Mouse (Mus musculus): ENCODE results near the gene Prr3. TPM values are rescaled to one million over a fixed set of nuclear protein-coding genes. Genes with fewer than 3 reads are reported as not detected.

The Prr3 gene
- total and polyA plus RNA-seq, 3 experiments = 11.4 to 49.4 (median 33.1) TPM

DNA sequence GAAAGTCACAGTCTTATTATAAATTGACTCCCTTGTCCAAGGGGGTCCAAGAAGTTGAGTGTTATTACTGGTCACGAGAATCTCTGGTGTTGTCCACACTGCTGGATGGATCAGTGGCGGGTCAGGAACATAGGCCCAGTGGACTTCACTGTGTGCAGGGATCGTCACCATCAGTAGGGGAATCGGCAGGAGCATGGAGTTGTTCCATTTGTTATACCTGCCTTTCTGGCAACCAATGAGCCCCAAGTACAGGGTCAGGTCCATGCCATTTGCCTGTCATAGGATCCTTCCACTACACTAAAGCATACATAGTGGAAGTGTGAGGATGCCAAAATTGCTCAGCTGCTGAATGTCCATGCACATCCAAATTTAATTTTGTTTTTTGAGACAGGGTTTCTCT, 47.4 kb downstream of the Prr3 start:
- Histone ChIP-seq H3K27me3 (ENCODE audit: insufficient read depth, low read length) (no peaks in the 10 kb centered on the region), H3K4me3 (ENCODE audit: low read depth, low read length) (no peak overlapping the region), H3K9me3 (replicated peaks) (no peaks in the 10 kb centered on the region), H3K4me1 (ENCODE audit: insufficient read depth, low read depth, low read length) (peaks cover 35% of the 10 kb centered on the region), H3K36me3 (replicated peaks) (peaks cover 41% of the 10 kb centered on the region)
- TF ChIP-seq CTCF (IDR thresholded peaks at IDR 0.05; ENCODE audit: low read depth, low read length) (no peak), GATA1 (IDR thresholded peaks at IDR 0.05; ENCODE audit: borderline replicate concordance, low read length) (no peak)
- DNase-seq (ENCODE audit: low spot score) (no peak), ATAC-seq (ENCODE audit: extremely low read depth, insufficient number of reproducible peaks, low FRiP score, poor library complexity, severe bottlenecking) (no peak)

- H3K4me3 ChIP-seq (ENCODE audit: low read depth, low read length) = no peak overlapping the region
- H3K9me3 ChIP-seq (replicated peaks) = no peaks in the 10 kb centered on the region
- DNase-seq (ENCODE audit: low spot score) (no peak), ATAC-seq (ENCODE audit: extremely low read depth, insufficient number of reproducible peaks, low FRiP score, poor library complexity, severe bottlenecking) (no peak)
- TF ChIP-seq POLR2AphosphoS5 (IDR thresholded peaks at IDR 0.05; ENCODE audit: insufficient replicate concordance, low read depth, low read length) = no peak
- no peak for TF ChIP-seq CTCF (IDR thresholded peaks at IDR 0.05; ENCODE audit: low read depth, low read length)
- no peak for TF ChIP-seq GATA2 (IDR thresholded peaks at IDR 0.05; ENCODE audit: borderline replicate concordance, low read depth, low read length)
- no peak for TF ChIP-seq TAL1 (conservative IDR thresholded peaks at IDR 0.05; ENCODE audit: low read depth, low read length)
- H3K27me3 ChIP-seq (ENCODE audit: insufficient read depth, low read length) = no peaks in the 10 kb centered on the region
- H3K36me3 ChIP-seq (replicated peaks) = peaks cover 56% of the 10 kb centered on the region
- peaks cover 52% of the 10 kb centered on the region for H3K4me1 ChIP-seq (ENCODE audit: insufficient read depth, low read depth, low read length)
Measured at GRCm38 (mm10) chr17:35930627-35931026, 49.4 kb downstream of the Prr3 start.

- Histone ChIP-seq H3K4me3 (ENCODE audit: low read depth, low read length) (no peak overlapping the region), H3K4me1 (ENCODE audit: insufficient read depth, low read depth, low read length) (peaks cover 63% of the 10 kb centered on the region), H3K27me3 (ENCODE audit: insufficient read depth, low read length) (no peaks in the 10 kb centered on the region), H3K9me3 (replicated peaks) (no peaks in the 10 kb centered on the region), H3K36me3 (replicated peaks) (peaks cover 66% of the 10 kb centered on the region)
- TF ChIP-seq POLR2AphosphoS5 (IDR thresholded peaks at IDR 0.05; ENCODE audit: insufficient replicate concordance, low read depth, low read length) = no peak
- TF ChIP-seq GATA2 (IDR thresholded peaks at IDR 0.05; ENCODE audit: borderline replicate concordance, low read depth, low read length) = no peak
- TF ChIP-seq CTCF (IDR thresholded peaks at IDR 0.05; ENCODE audit: low read depth, low read length) = no peak
- TF ChIP-seq GATA1 (IDR thresholded peaks at IDR 0.05; ENCODE audit: borderline replicate concordance, low read length) = no peak
- TF ChIP-seq TAL1 (conservative IDR thresholded peaks at IDR 0.05; ENCODE audit: low read depth, low read length) = no peak
- ATAC-seq (ENCODE audit: extremely low read depth, insufficient number of reproducible peaks, low FRiP score, poor library complexity, severe bottlenecking) (no peak), DNase-seq (ENCODE audit: low spot score) (no peak)
Measured at GRCm38 (mm10) chr17:35929534-35929933, 50.5 kb downstream of the Prr3 start.

- peak; percentile 92 for ATAC-seq (ENCODE audit: extremely low read depth, insufficient number of reproducible peaks, low FRiP score, poor library complexity, severe bottlenecking)
- no peak for TF ChIP-seq GATA1 (IDR thresholded peaks at IDR 0.05; ENCODE audit: borderline replicate concordance, low read length)
- TF ChIP-seq TAL1 (conservative IDR thresholded peaks at IDR 0.05; ENCODE audit: low read depth, low read length) = peak; percentile 90
- no peak for TF ChIP-seq CTCF (IDR thresholded peaks at IDR 0.05; ENCODE audit: low read depth, low read length)
- TF ChIP-seq POLR2AphosphoS5 (IDR thresholded peaks at IDR 0.05; ENCODE audit: insufficient replicate concordance, low read depth, low read length) = no peak
- no peak for TF ChIP-seq GATA2 (IDR thresholded peaks at IDR 0.05; ENCODE audit: borderline replicate concordance, low read depth, low read length)
Measured at GRCm38 (mm10) chr17:35927471-35927870, 52.6 kb downstream of the Prr3 start.

GRCm38 (mm10) chr17:35923281-35923680, 56.8 kb downstream of the Prr3 start:
- DNase-seq (ENCODE audit: low spot score) (no peak), ATAC-seq (ENCODE audit: extremely low read depth, insufficient number of reproducible peaks, low FRiP score, poor library complexity, severe bottlenecking) (no peak)
- Histone ChIP-seq H3K4me1 (ENCODE audit: insufficient read depth, low read depth, low read length) (peaks cover 88% of the 10 kb centered on the region), H3K27me3 (ENCODE audit: insufficient read depth, low read length) (no peaks in the 10 kb centered on the region), H3K9me3 (replicated peaks) (no peaks in the 10 kb centered on the region), H3K4me3 (ENCODE audit: low read depth, low read length) (no peak overlapping the region), H3K36me3 (replicated peaks) (peaks cover 70% of the 10 kb centered on the region)
- TF ChIP-seq GATA1 (IDR thresholded peaks at IDR 0.05; ENCODE audit: borderline replicate concordance, low read length) (no peak), POLR2AphosphoS5 (IDR thresholded peaks at IDR 0.05; ENCODE audit: insufficient replicate concordance, low read depth, low read length) (no peak), TAL1 (conservative IDR thresholded peaks at IDR 0.05; ENCODE audit: low read depth, low read length) (no peak), GATA2 (IDR thresholded peaks at IDR 0.05; ENCODE audit: borderline replicate concordance, low read depth, low read length) (no peak)

More at GRCm38 (mm10) chr17:35927471-35927870, 52.6 kb downstream of the Prr3 start:
- Histone ChIP-seq H3K36me3 (replicated peaks) (peaks cover 83% of the 10 kb centered on the region), H3K4me1 (ENCODE audit: insufficient read depth, low read depth, low read length) (peaks cover 81% of the 10 kb centered on the region), H3K27me3 (ENCODE audit: insufficient read depth, low read length) (no peaks in the 10 kb centered on the region), H3K9me3 (replicated peaks) (no peaks in the 10 kb centered on the region), H3K4me3 (ENCODE audit: low read depth, low read length) (no peak overlapping the region; the same call in 1 of the 2 replicates)
- DNase-seq (ENCODE audit: low spot score) = peak; percentile 64

DNA sequence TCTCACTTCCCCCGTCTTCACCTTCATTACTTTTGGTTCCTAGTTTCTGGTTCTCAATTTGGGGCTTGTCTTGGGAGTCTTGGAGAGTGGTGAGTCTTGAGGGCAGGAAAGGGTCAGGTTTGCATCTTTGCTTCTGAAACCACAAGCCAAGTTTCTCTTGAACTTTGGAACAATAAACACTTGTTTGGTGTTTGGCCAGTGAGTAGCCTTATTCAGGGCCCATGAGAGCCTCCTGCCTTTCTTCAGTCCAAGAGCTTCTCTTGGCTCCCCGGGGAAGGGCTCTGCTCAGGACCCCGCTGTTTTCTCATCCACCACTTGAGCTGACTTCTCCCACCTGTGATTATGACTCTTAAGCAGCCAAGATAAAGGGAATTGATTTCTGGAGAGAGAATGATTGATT, 57.5 kb downstream of the Prr3 start:
- Histone ChIP-seq H3K36me3 (replicated peaks) (peaks cover 67% of the 10 kb centered on the region), H3K4me1 (ENCODE audit: insufficient read depth, low read depth, low read length) (peaks cover 81% of the 10 kb centered on the region), H3K9me3 (replicated peaks) (no peaks in the 10 kb centered on the region), H3K4me3 (ENCODE audit: low read depth, low read length) (no peak overlapping the region; the same call in 1 of the 2 replicates), H3K27me3 (ENCODE audit: insufficient read depth, low read length) (no peaks in the 10 kb centered on the region)
- DNase-seq (ENCODE audit: low spot score) (no peak), ATAC-seq (ENCODE audit: extremely low read depth, insufficient number of reproducible peaks, low FRiP score, poor library complexity, severe bottlenecking) (no peak)
- TF ChIP-seq POLR2AphosphoS5 (IDR thresholded peaks at IDR 0.05; ENCODE audit: insufficient replicate concordance, low read depth, low read length) (no peak; the same call in 1 of the 2 replicates), TAL1 (conservative IDR thresholded peaks at IDR 0.05; ENCODE audit: low read depth, low read length) (no peak), GATA1 (IDR thresholded peaks at IDR 0.05; ENCODE audit: borderline replicate concordance, low read length) (no peak), CTCF (IDR thresholded peaks at IDR 0.05; ENCODE audit: low read depth, low read length) (no peak), GATA2 (IDR thresholded peaks at IDR 0.05; ENCODE audit: borderline replicate concordance, low read depth, low read length) (no peak)

Other genes starting within 250 kb of the Prr3 start
Only the 20 nearest of the 22 such genes appear.
- gene Ier3, start 158.6 kb downstream of the Prr3 start, total RNA-seq (2014; fragmentation: Nextera tagmentation) = 13.7 and 21.4 TPM in 2 replicates
- 49.5 and 61.2 TPM in 2 replicates for gene Ier3, start 158.6 kb downstream of the Prr3 start, total RNA-seq (2017)
- 33.5 and 39.8 TPM in 2 replicates for gene Ier3, start 158.6 kb downstream of the Prr3 start, polyA plus RNA-seq (2012)
- gene Flot1, start 157.0 kb downstream of the Prr3 start, total RNA-seq (2014; fragmentation: Nextera tagmentation) = 68.5 and 73.7 TPM in 2 replicates
- 93.5 and 97.6 TPM in 2 replicates for gene Flot1, start 157.0 kb downstream of the Prr3 start, total RNA-seq (2017)
- 65.3 and 84.9 TPM in 2 replicates for gene Flot1, start 157.0 kb downstream of the Prr3 start, polyA plus RNA-seq (2012)
- 677 and 817 TPM in 2 replicates for gene Tubb5, start 141.9 kb downstream of the Prr3 start, total RNA-seq (2014; fragmentation: Nextera tagmentation)
- 849 and 1,028 TPM in 2 replicates for gene Tubb5, start 141.9 kb downstream of the Prr3 start, total RNA-seq (2017)
- gene Tubb5, start 141.9 kb downstream of the Prr3 start, polyA plus RNA-seq (2012) = 299 and 510 TPM in 2 replicates
- gene Mdc1, start 138.7 kb downstream of the Prr3 start, total RNA-seq (2014; fragmentation: Nextera tagmentation) = 197 and 209 TPM in 2 replicates
- gene Mdc1, start 138.7 kb downstream of the Prr3 start, total RNA-seq (2017) = 10.8 and 15.8 TPM in 2 replicates
- gene Mdc1, start 138.7 kb downstream of the Prr3 start, polyA plus RNA-seq (2012) = 18.2 and 29.7 TPM in 2 replicates
- gene Nrm, start 118.9 kb downstream of the Prr3 start, total RNA-seq (2014; fragmentation: Nextera tagmentation) = 39.9 and 59.9 TPM in 2 replicates
- 51.0 and 53.3 TPM in 2 replicates for gene Nrm, start 118.9 kb downstream of the Prr3 start, total RNA-seq (2017)
- gene Nrm, start 118.9 kb downstream of the Prr3 start, polyA plus RNA-seq (2012) = 23.4 and 33.1 TPM in 2 replicates
- 61.9 and 73.7 TPM in 2 replicates for gene Ppp1r18, start 114.6 kb downstream of the Prr3 start, total RNA-seq (2014; fragmentation: Nextera tagmentation)
- gene Ppp1r18, start 114.6 kb downstream of the Prr3 start, total RNA-seq (2017) = 31.1 and 33.1 TPM in 2 replicates
- 87.9 and 103 TPM in 2 replicates for gene Ppp1r18, start 114.6 kb downstream of the Prr3 start, polyA plus RNA-seq (2012)
- 48.8 and 56.3 TPM in 2 replicates for gene Dhx16, start 100.4 kb downstream of the Prr3 start, total RNA-seq (2014; fragmentation: Nextera tagmentation)
- 76.8 and 81.1 TPM in 2 replicates for gene Dhx16, start 100.4 kb downstream of the Prr3 start, total RNA-seq (2017)
- 73.6 and 77.5 TPM in 2 replicates for gene Dhx16, start 100.4 kb downstream of the Prr3 start, polyA plus RNA-seq (2012)
- gene 2310061I04Rik, start 82.8 kb downstream of the Prr3 start, total RNA-seq (2014; fragmentation: Nextera tagmentation) = 32.7 and 45.0 TPM in 2 replicates
- 3.1 and 3.3 TPM in 2 replicates for gene 2310061I04Rik, start 82.8 kb downstream of the Prr3 start, total RNA-seq (2017)
- 163 and 185 TPM in 2 replicates for gene 2310061I04Rik, start 82.8 kb downstream of the Prr3 start, polyA plus RNA-seq (2012)
- 18.1 and 18.3 TPM in 2 replicates for gene Atat1, start 70.2 kb downstream of the Prr3 start, total RNA-seq (2014; fragmentation: Nextera tagmentation)
- 7.3 and 10.5 TPM in 2 replicates for gene Atat1, start 70.2 kb downstream of the Prr3 start, total RNA-seq (2017)
- 16.3 and 17.3 TPM in 2 replicates for gene Atat1, start 70.2 kb downstream of the Prr3 start, polyA plus RNA-seq (2012)
- 107 and 118 TPM in 2 replicates for gene Mrps18b, start 63.8 kb downstream of the Prr3 start, total RNA-seq (2014; fragmentation: Nextera tagmentation)
- gene Mrps18b, start 63.8 kb downstream of the Prr3 start, total RNA-seq (2017) = 103 and 127 TPM in 2 replicates
- 7.8 and 8.9 TPM in 2 replicates for gene Mrps18b, start 63.8 kb downstream of the Prr3 start, polyA plus RNA-seq (2012)
- 85.7 and 93.8 TPM in 2 replicates for gene Ppp1r10, start 63.8 kb downstream of the Prr3 start, total RNA-seq (2014; fragmentation: Nextera tagmentation)
- 64.7 and 77.3 TPM in 2 replicates for gene Ppp1r10, start 63.8 kb downstream of the Prr3 start, total RNA-seq (2017)
- gene Ppp1r10, start 63.8 kb downstream of the Prr3 start, polyA plus RNA-seq (2012) = 30.9 and 33.0 TPM in 2 replicates
- 77.0 and 80.6 TPM in 2 replicates for gene Abcf1, start 10.5 kb downstream of the Prr3 start, total RNA-seq (2014; fragmentation: Nextera tagmentation)
- 129 and 176 TPM in 2 replicates for gene Abcf1, start 10.5 kb downstream of the Prr3 start, total RNA-seq (2017)
- 167 and 196 TPM in 2 replicates for gene Abcf1, start 10.5 kb downstream of the Prr3 start, polyA plus RNA-seq (2012)
- gene Gnl1, start 385 bp downstream of the Prr3 start, total RNA-seq (2014; fragmentation: Nextera tagmentation) = 18.5 and 22.9 TPM in 2 replicates
- gene Gnl1, start 385 bp downstream of the Prr3 start, total RNA-seq (2017) = 28.6 and 29.5 TPM in 2 replicates
- gene Gnl1, start 385 bp downstream of the Prr3 start, polyA plus RNA-seq (2012) = 120 and 121 TPM in 2 replicates
- 16.6 TPM in 1 of 2 replicates, not detected in the other for gene H2-T24, start 40.3 kb upstream of the Prr3 start, total RNA-seq (2014; fragmentation: Nextera tagmentation)
- gene H2-T24, start 40.3 kb upstream of the Prr3 start, total RNA-seq (2017) = 5.8 and 6.9 TPM in 2 replicates
- gene H2-T24, start 40.3 kb upstream of the Prr3 start, polyA plus RNA-seq (2012) = 0.47 and 0.50 TPM in 2 replicates
- gene H2-T23, start 52.6 kb upstream of the Prr3 start, total RNA-seq (2014; fragmentation: Nextera tagmentation) = 2.3 and 11.3 TPM in 2 replicates
- 21.6 and 29.4 TPM in 2 replicates for gene H2-T23, start 52.6 kb upstream of the Prr3 start, total RNA-seq (2017)
- 9.5 and 9.8 TPM in 2 replicates for gene H2-T23, start 52.6 kb upstream of the Prr3 start, polyA plus RNA-seq (2012)
- 6.5 and 12.0 TPM in 2 replicates for gene H2-T22, start 62.5 kb upstream of the Prr3 start, total RNA-seq (2014; fragmentation: Nextera tagmentation)
- 20.0 and 22.8 TPM in 2 replicates for gene H2-T22, start 62.5 kb upstream of the Prr3 start, total RNA-seq (2017)
- gene H2-T22, start 62.5 kb upstream of the Prr3 start, polyA plus RNA-seq (2012) = 3.1 and 5.7 TPM in 2 replicates
- gene Gm6034, start 62.7 kb upstream of the Prr3 start, total RNA-seq (2014; fragmentation: Nextera tagmentation) = not detected in 2 replicates
- gene Gm6034, start 62.7 kb upstream of the Prr3 start, total RNA-seq (2017) = not detected in 2 replicates
- gene Gm6034, start 62.7 kb upstream of the Prr3 start, polyA plus RNA-seq (2012) = not detected in 2 replicates
- gene Gm11127, start 78.1 kb upstream of the Prr3 start, total RNA-seq (2014; fragmentation: Nextera tagmentation) = not detected in 2 replicates
- gene Gm11127, start 78.1 kb upstream of the Prr3 start, total RNA-seq (2017) = not detected in 2 replicates
- gene Gm11127, start 78.1 kb upstream of the Prr3 start, polyA plus RNA-seq (2012) = not detected in 2 replicates
- not detected in 2 replicates for gene Gm19684, start 141.4 kb upstream of the Prr3 start, total RNA-seq (2014; fragmentation: Nextera tagmentation)
- gene Gm19684, start 141.4 kb upstream of the Prr3 start, total RNA-seq (2017) = 0.11 TPM in 1 of 2 replicates, not detected in the other
- gene Gm19684, start 141.4 kb upstream of the Prr3 start, polyA plus RNA-seq (2012) = 0.03 TPM in 1 of 2 replicates, not detected in the other
- not detected in 2 replicates for gene Gm7030, start 149.2 kb upstream of the Prr3 start, total RNA-seq (2014; fragmentation: Nextera tagmentation)
- gene Gm7030, start 149.2 kb upstream of the Prr3 start, total RNA-seq (2017) = 0.16 TPM in 1 of 2 replicates, not detected in the other
- not detected in 2 replicates for gene Gm7030, start 149.2 kb upstream of the Prr3 start, polyA plus RNA-seq (2012)

Data from G1E (cell line).